1 mouse cellular context compared by ENCODE assay signal in genomic region chr4:53121516-53122227, GRCm38 (mm10).
TF ChIP-seq lines count a peak whose summit lies in the region.

No protein-coding gene starts in this region.

TF ChIP-seq in MEL, 35 proteins besides CTCF, POLR2A, EP300 and RAD21 (continued from another document):
- 0 out of 2 replicates have a peak, but pooled peaks have one; percentile 45 for TF ChIP-seq UBTF (IDR thresholded peaks at IDR 0.05; ENCODE audit: borderline replicate concordance, insufficient read depth, low read depth, low read length)
- no peak for TF ChIP-seq CHD1 (IDR thresholded peaks at IDR 0.05; ENCODE audit: low read depth, low read length)
- TF ChIP-seq HCFC1 (IDR thresholded peaks at IDR 0.05; ENCODE audit: low read depth, low read length), result no peak; the same call in 1 of the 2 replicates
- TF ChIP-seq MEF2A (IDR thresholded peaks at IDR 0.05; ENCODE audit: extremely low read depth, insufficient replicate concordance, low read depth, low read length, poor library complexity, severe bottlenecking), result peak; percentile 21; the same call in 1 of the 2 replicates
- TF ChIP-seq GATA1 (IDR thresholded peaks at IDR 0.05; ENCODE audit: low read depth, low read length), result peak; percentile 93
- TF ChIP-seq POLR2AphosphoS2 (IDR thresholded peaks at IDR 0.05; ENCODE audit: low read length), result no peak; the same call in 1 of the 2 replicates
- no peak for TF ChIP-seq ELF1 (IDR thresholded peaks at IDR 0.05; ENCODE audit: low read depth, low read length)
- peak; percentile 99 for TF ChIP-seq ETS1 (IDR thresholded peaks at IDR 0.05; ENCODE audit: low read depth, low read length)
- TF ChIP-seq ZNF384 (IDR thresholded peaks at IDR 0.05; ENCODE audit: low read depth, low read length), result no peak
- TF ChIP-seq TBP (IDR thresholded peaks at IDR 0.05; ENCODE audit: low read depth, low read length), result peak; percentile 79
- TF ChIP-seq MXI1 (IDR thresholded peaks at IDR 0.05; ENCODE audit: low read depth, low read length), result peak; percentile 32; the same call in 1 of the 2 replicates
- 0 out of 2 replicates have a peak, but pooled peaks have one; percentile 2 for TF ChIP-seq SMC3 (IDR thresholded peaks at IDR 0.05; ENCODE audit: low read depth, low read length)
- TF ChIP-seq ZC3H11A (IDR thresholded peaks at IDR 0.05; ENCODE audit: low read depth, low read length), result no peak
- TF ChIP-seq CHD2 (IDR thresholded peaks at IDR 0.05; ENCODE audit: low read length), result peak; percentile 47
- peak; percentile 87 for TF ChIP-seq MYB (IDR thresholded peaks at IDR 0.05; ENCODE audit: low read depth, low read length)
- no peak for TF ChIP-seq ZMIZ1 (IDR thresholded peaks at IDR 0.05; ENCODE audit: low read depth, low read length)
- TF ChIP-seq TCF12 (IDR thresholded peaks at IDR 0.05; ENCODE audit: low read depth, low read length), result peak; percentile 96
- TF ChIP-seq E2F4 (IDR thresholded peaks at IDR 0.05; ENCODE audit: borderline replicate concordance, low read depth, low read length), result no peak
- peak; percentile 84 for TF ChIP-seq MAFK (IDR thresholded peaks at IDR 0.05; ENCODE audit: borderline replicate concordance, low read depth, low read length)
- no peak for TF ChIP-seq JUND (IDR thresholded peaks at IDR 0.05; ENCODE audit: low read depth, low read length)
